Mouse (Mus musculus): ENCODE results near the gene Ucn2. TPM values are rescaled to one million over a fixed set of nuclear protein-coding genes. Genes with fewer than 3 reads are reported as not detected.

The Ucn2 gene
- polyA plus RNA-seq, 1 experiment: not detected

DNA sequence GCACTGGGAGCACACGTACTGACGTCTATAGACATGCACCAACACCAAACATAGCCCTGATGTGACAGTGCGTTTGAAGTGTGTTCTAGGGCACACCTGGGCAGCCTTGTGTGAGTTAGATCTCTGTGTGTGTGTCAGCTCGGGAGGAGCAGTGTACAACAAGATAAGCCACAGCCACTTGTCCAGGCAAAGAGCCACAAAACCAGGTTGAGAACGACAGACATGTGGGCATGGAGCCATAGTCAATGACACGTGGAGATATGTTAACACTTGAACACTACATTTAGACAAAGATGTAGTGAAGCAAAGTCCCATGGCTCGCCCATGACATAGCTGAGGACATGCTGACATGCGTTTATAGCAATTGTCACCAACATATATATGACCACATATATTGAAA lies 15.2 kb upstream of the Ucn2 start:
- Histone ChIP-seq H3K9me3 (replicated peaks; ENCODE audit: control insufficient read depth, insufficient read depth, low read length, poor library complexity, severe bottlenecking) (no peaks in the 10 kb centered on the region), H3K27ac (ENCODE audit: insufficient read depth, low read length) (no peak overlapping the region), H3K4me1 (ENCODE audit: control insufficient read depth, insufficient read depth, low read length) (no peaks in the 10 kb centered on the region), H3K27me3 (ENCODE audit: control insufficient read depth, insufficient read depth, low read length, poor library complexity, severe bottlenecking) (no peaks in the 10 kb centered on the region), H3K36me3 (ENCODE audit: control insufficient read depth, insufficient read depth, low read length, poor library complexity, severe bottlenecking) (no peaks in the 10 kb centered on the region), H3K4me3 (ENCODE audit: low read depth, low read length) (no peak overlapping the region), H3K9ac (ENCODE audit: low read depth, poor library complexity, severe bottlenecking) (no peak overlapping the region)
- TF ChIP-seq POLR2A (IDR thresholded peaks at IDR 0.05; ENCODE audit: insufficient read depth, low read length) (no peak), EP300 (IDR thresholded peaks at IDR 0.05; ENCODE audit: insufficient read depth, low read depth, low read length) (no peak), CTCF (IDR thresholded peaks at IDR 0.05; ENCODE audit: low read depth, low read length) (no peak)

DNA sequence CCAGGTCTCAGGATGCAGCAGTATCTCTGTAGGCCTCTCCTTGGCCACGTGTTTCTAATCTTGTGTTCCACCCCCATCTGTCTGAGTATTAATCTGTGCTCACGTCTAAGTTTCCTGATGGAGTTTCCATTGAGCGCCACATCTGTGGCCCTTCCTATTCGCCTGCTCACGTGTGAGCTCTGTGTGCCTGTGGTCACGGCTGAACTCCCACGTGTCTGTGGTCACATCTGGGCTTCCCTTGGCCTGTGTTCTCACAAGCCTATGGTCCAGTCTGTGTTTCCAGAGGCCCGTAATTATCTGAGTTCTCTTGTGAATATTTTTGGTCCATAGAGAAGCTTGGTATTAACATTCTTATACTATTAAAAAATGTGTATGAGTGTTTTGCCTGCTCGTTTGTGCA lies 9.3 kb upstream of the Ucn2 start:
- TF ChIP-seq EP300 (IDR thresholded peaks at IDR 0.05; ENCODE audit: insufficient read depth, low read depth, low read length) (no peak), POLR2A (IDR thresholded peaks at IDR 0.05; ENCODE audit: insufficient read depth, low read length) (no peak), CTCF (IDR thresholded peaks at IDR 0.05; ENCODE audit: low read depth, low read length) (no peak)
- Histone ChIP-seq H3K4me1 (ENCODE audit: control insufficient read depth, insufficient read depth, low read length) (no peaks in the 10 kb centered on the region), H3K27me3 (ENCODE audit: control insufficient read depth, insufficient read depth, low read length, poor library complexity, severe bottlenecking) (no peaks in the 10 kb centered on the region), H3K27ac (ENCODE audit: insufficient read depth, low read length) (no peak overlapping the region), H3K36me3 (ENCODE audit: control insufficient read depth, insufficient read depth, low read length, poor library complexity, severe bottlenecking) (no peaks in the 10 kb centered on the region), H3K4me3 (ENCODE audit: low read depth, low read length) (no peak overlapping the region), H3K9ac (ENCODE audit: low read depth, poor library complexity, severe bottlenecking) (no peak overlapping the region), H3K9me3 (replicated peaks; ENCODE audit: control insufficient read depth, insufficient read depth, low read length, poor library complexity, severe bottlenecking) (no peaks in the 10 kb centered on the region)

DNA sequence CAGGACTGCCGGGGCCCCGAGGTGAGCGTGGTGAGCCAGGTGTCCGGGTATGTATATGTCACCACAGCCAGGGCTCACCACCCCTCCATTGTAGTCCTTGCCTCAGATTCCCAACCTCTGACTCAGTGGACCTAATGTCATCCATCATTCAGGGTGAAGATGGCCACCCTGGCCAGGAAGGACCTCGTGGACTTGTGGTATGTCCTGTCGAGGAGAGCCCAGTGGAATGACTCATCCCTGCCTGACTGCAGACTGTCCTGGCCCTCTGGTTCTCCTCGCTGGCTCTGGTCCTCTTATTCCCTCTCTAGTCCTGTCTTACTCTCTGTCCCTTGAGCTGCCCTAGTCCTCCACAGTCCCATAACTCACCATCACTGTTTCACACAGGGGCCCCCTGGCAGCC lies 7.8 kb upstream of the Ucn2 start:
- Histone ChIP-seq H3K27me3 (ENCODE audit: control insufficient read depth, insufficient read depth, low read length, poor library complexity, severe bottlenecking) (no peaks in the 10 kb centered on the region), H3K9ac (ENCODE audit: low read depth, poor library complexity, severe bottlenecking) (no peak overlapping the region), H3K4me1 (ENCODE audit: control insufficient read depth, insufficient read depth, low read length) (no peaks in the 10 kb centered on the region), H3K4me3 (ENCODE audit: low read depth, low read length) (no peak overlapping the region), H3K9me3 (replicated peaks; ENCODE audit: control insufficient read depth, insufficient read depth, low read length, poor library complexity, severe bottlenecking) (no peaks in the 10 kb centered on the region), H3K27ac (ENCODE audit: insufficient read depth, low read length) (no peak overlapping the region), H3K36me3 (ENCODE audit: control insufficient read depth, insufficient read depth, low read length, poor library complexity, severe bottlenecking) (no peaks in the 10 kb centered on the region)
- TF ChIP-seq POLR2A (IDR thresholded peaks at IDR 0.05; ENCODE audit: insufficient read depth, low read length) (no peak), EP300 (IDR thresholded peaks at IDR 0.05; ENCODE audit: insufficient read depth, low read depth, low read length) (no peak), CTCF (IDR thresholded peaks at IDR 0.05; ENCODE audit: low read depth, low read length) (no peak)

DNA sequence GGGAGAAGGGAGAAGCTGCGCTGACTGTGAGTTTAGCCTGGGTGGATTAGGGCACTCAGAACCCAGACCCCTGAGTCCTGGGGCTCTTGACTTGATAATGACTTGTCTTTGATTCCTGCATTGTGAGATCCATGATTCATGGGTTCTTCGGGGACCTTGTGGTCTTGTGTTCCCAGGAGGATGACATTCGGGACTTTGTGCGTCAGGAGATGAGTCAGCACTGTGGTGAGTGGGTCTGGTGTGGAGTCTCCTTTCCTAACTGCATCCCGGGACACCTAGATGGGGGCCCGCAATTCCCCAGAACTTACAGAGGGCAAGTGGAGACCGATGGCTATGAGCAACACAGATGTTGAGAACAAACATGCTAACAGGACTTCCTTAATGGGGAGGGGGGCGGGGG lies 3.3 kb upstream of the Ucn2 start:
- H3K27ac ChIP-seq (ENCODE audit: insufficient read depth, low read length): no peak overlapping the region
- no peaks in the 10 kb centered on the region for H3K4me1 ChIP-seq (ENCODE audit: control insufficient read depth, insufficient read depth, low read length)
- no peak overlapping the region for H3K9ac ChIP-seq (ENCODE audit: low read depth, poor library complexity, severe bottlenecking)
- H3K36me3 ChIP-seq (ENCODE audit: control insufficient read depth, insufficient read depth, low read length, poor library complexity, severe bottlenecking): no peaks in the 10 kb centered on the region
- H3K27me3 ChIP-seq (ENCODE audit: control insufficient read depth, insufficient read depth, low read length, poor library complexity, severe bottlenecking): no peaks in the 10 kb centered on the region
- TF ChIP-seq CTCF (IDR thresholded peaks at IDR 0.05; ENCODE audit: low read depth, low read length): no peak
- TF ChIP-seq POLR2A (IDR thresholded peaks at IDR 0.05; ENCODE audit: insufficient read depth, low read length): no peak
- no peak for TF ChIP-seq EP300 (IDR thresholded peaks at IDR 0.05; ENCODE audit: insufficient read depth, low read depth, low read length)
- H3K9me3 ChIP-seq (replicated peaks; ENCODE audit: control insufficient read depth, insufficient read depth, low read length, poor library complexity, severe bottlenecking): no peaks in the 10 kb centered on the region
- H3K4me3 ChIP-seq (ENCODE audit: low read depth, low read length): no peak overlapping the region

DNA sequence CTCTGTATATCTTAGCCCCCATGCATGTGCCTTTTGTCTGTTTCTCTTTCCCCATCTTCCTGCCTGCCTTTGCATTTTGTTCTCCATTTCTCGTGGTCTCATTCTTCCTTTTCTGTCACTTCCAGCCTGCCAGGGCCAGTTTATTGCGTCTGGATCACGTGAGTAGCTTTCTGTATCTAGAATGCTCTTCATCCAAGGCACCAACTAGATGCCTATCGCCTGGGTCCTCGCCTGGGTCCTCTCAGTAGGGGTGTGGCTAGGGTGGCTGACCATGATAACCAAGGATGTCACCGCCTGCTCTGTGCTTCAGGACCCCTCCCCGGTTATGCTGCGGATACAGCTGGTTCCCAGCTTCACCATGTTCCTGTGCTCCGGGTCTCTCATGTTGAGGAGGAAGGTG lies 2.6 kb upstream of the Ucn2 start:
- H3K9ac ChIP-seq (ENCODE audit: low read depth, poor library complexity, severe bottlenecking): no peak overlapping the region
- no peaks in the 10 kb centered on the region for H3K9me3 ChIP-seq (replicated peaks; ENCODE audit: control insufficient read depth, insufficient read depth, low read length, poor library complexity, severe bottlenecking)
- H3K4me3 ChIP-seq (ENCODE audit: low read depth, low read length): no peak overlapping the region
- H3K4me1 ChIP-seq (ENCODE audit: control insufficient read depth, insufficient read depth, low read length): peaks cover 2% of the 10 kb centered on the region
- TF ChIP-seq EP300 (IDR thresholded peaks at IDR 0.05; ENCODE audit: insufficient read depth, low read depth, low read length) (no peak), POLR2A (IDR thresholded peaks at IDR 0.05; ENCODE audit: insufficient read depth, low read length) (no peak), CTCF (IDR thresholded peaks at IDR 0.05; ENCODE audit: low read depth, low read length) (no peak)
- H3K27me3 ChIP-seq (ENCODE audit: control insufficient read depth, insufficient read depth, low read length, poor library complexity, severe bottlenecking): no peaks in the 10 kb centered on the region
- H3K27ac ChIP-seq (ENCODE audit: insufficient read depth, low read length): no peak overlapping the region
- H3K36me3 ChIP-seq (ENCODE audit: control insufficient read depth, insufficient read depth, low read length, poor library complexity, severe bottlenecking): no peaks in the 10 kb centered on the region

DNA sequence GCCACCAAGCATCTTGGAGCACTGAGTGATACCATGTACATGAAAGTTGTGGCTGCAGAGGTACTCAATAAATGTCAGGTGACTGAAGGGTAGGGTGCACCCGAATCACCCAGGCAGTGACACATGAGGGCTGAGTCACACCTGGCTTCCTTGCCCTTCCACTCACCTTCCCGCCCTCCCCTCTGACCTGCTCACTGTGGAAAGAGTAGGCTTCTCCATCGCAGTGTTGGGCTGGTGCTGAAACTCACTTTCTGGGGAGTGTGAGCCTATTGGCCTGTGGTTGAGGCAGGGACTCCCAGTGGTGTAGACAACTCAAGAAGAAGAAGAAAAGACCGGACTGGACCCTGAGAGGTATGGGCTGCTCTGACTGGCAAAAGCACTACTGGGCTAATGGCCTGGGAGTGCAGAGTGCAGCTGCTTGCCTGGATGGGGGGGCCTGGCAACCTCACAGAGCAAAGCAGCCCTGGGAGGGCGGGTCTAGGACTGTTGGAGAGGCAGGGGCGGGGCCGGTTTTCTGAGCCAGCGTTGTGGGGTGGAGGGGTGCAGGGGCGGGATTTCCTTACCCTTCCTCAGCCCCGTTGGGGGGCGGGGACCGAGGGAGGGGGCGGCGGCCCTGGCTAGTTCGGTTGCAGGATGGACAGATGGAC lies 2.0 kb downstream of the Ucn2 start:
- no peaks in the 10 kb centered on the region for H3K36me3 ChIP-seq (ENCODE audit: control insufficient read depth, insufficient read depth, low read length, poor library complexity, severe bottlenecking)
- no peaks in the 10 kb centered on the region for H3K27me3 ChIP-seq (ENCODE audit: control insufficient read depth, insufficient read depth, low read length, poor library complexity, severe bottlenecking)
- no peak overlapping the region for H3K9ac ChIP-seq (ENCODE audit: low read depth, poor library complexity, severe bottlenecking)
- peak overlapping the region; percentile 38; the same call in 1 of the 2 replicates for H3K4me3 ChIP-seq (ENCODE audit: low read depth, low read length)
- peaks cover 2% of the 10 kb centered on the region for H3K4me1 ChIP-seq (ENCODE audit: control insufficient read depth, insufficient read depth, low read length)
- H3K9me3 ChIP-seq (replicated peaks; ENCODE audit: control insufficient read depth, insufficient read depth, low read length, poor library complexity, severe bottlenecking): no peaks in the 10 kb centered on the region
- H3K27ac ChIP-seq (ENCODE audit: insufficient read depth, low read length): no peak overlapping the region
- TF ChIP-seq CTCF (IDR thresholded peaks at IDR 0.05; ENCODE audit: low read depth, low read length) (no peak), POLR2A (IDR thresholded peaks at IDR 0.05; ENCODE audit: insufficient read depth, low read length) (no peak), EP300 (IDR thresholded peaks at IDR 0.05; ENCODE audit: insufficient read depth, low read depth, low read length) (no peak)

Measured in ES-Bruce4 (cell line).